Mouse (Mus musculus) cortical plate, adult 2 months (tissue): ENCODE data around the gene Gbx2.

Experiments
- CTCF ChIP-seq: fragments of 200-500 bp; IDR thresholded peaks from 2 replicates; pipeline ENCODE4 v1.5.1; 2011; ENCODE audit warnings: mild to moderate bottlenecking, control low read depth, low read length; ENCODE audit not compliant: insufficient read depth; ENCODE audit errors: extremely low read depth
- POLR2A ChIP-seq: fragments of 200-500 bp; IDR thresholded peaks from 2 replicates; pipeline ENCODE4 v1.6.1; 2011; ENCODE audit warnings: mild to moderate bottlenecking, low read length, control low read depth; ENCODE audit not compliant: insufficient read depth; ENCODE audit errors: extremely low read depth

GRCm38 (mm10) chr1:89902641-89903040 is 28.3 kb downstream of the Gbx2 start:
- TF ChIP-seq CTCF, result no peak
- no peak for TF ChIP-seq POLR2A
